Mouse (Mus musculus): ENCODE data around the gene Ttc13.

GRCm38 (mm10) chr8:124651776-124652175, 70.0 kb downstream of the Ttc13 start:
- TF ChIP-seq CTCF (IDR thresholded peaks at IDR 0.05; ENCODE audit: control insufficient read depth, insufficient read depth, insufficient read length) (no peak), MAX (IDR thresholded peaks at IDR 0.05) (no peak)
